24 mouse cellular contexts compared by ENCODE assay signal in the genomic region with DNA sequence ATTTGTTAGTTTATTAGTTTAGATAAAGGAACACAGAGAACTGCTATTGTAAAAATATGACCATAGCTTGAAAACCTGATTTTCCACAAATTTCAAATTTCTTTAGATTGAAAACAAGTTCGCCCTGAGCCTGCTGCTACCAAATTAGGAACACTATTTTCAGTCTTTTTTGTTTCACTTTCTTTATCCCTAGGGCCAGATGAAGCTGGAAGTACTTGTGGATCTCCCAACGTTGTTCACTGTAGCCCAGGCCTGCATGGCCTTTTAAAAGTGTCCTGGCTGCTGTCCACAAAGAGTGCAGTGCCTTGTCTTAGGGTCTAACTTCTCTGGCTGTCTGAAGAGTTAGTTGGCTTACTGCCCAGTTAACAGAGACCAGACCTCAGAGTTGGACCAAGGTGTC.
A peak's percentile ranks its signal among the peaks of the same experiment; 100 is the strongest.
DNase-seq lines count a peak whose midpoint lies in the region; ATAC-seq and TF ChIP-seq lines count a peak whose summit lies in the region.
"Had no signal": no experiment of that assay in that cellular context is flagged by ENCODE, and none has a peak within 500 bp of the region (broad histone marks: within the 10 kb centered on the region; RNA-seq: fewer than 3 reads in every experiment).

No protein-coding gene starts in this region.

- no peak for ATAC-seq in lung, embryonic 14.5 days (ENCODE audit: insufficient read depth)
- ATAC-seq: activated CD4-positive, CD25-positive, alpha-beta regulatory T cell, adult 4 months; forebrain, embryonic 13.5 days; forebrain, embryonic 16.5 days had no signal

- no peak overlapping the region for H3K9ac ChIP-seq in lung, embryonic 14.5 days
- H3K9ac ChIP-seq: forebrain, embryonic 13.5 days; heart, embryonic 12.5 days; heart, embryonic 15.5 days; hindbrain, embryonic 14.5 days had no signal

- H3K4me2 ChIP-seq in lung, embryonic 14.5 days = no peak overlapping the region
- H3K4me2 ChIP-seq: forebrain, embryonic 13.5 days; heart, embryonic 12.5 days; heart, embryonic 15.5 days; hindbrain, embryonic 14.5 days had no signal

- no peaks in the 10 kb centered on the region for H3K4me1 ChIP-seq in lung, embryonic 14.5 days (ENCODE audit: insufficient read depth)
- H3K4me1 ChIP-seq: forebrain, embryonic 10.5 days; forebrain, embryonic 13.5 days; heart, embryonic 12.5 days; heart, embryonic 15.5 days had no signal

- no peak overlapping the region for H3K27ac ChIP-seq in lung, embryonic 14.5 days (ENCODE audit: low read depth)
- H3K27ac ChIP-seq: forebrain, embryonic 10.5 days; forebrain, embryonic 13.5 days; heart, embryonic 15.5 days; hindbrain, embryonic 14.5 days had no signal

- H3K36me3 ChIP-seq in lung, embryonic 14.5 days (ENCODE audit: insufficient read depth) = no peaks in the 10 kb centered on the region
- H3K36me3 ChIP-seq: forebrain, embryonic 10.5 days; heart, embryonic 12.5 days; heart, embryonic 15.5 days had no signal

- H3K27me3 ChIP-seq in lung, embryonic 14.5 days (ENCODE audit: insufficient read depth, low read length) = no peaks in the 10 kb centered on the region
- H3K27me3 ChIP-seq: forebrain, embryonic 13.5 days; heart, embryonic 12.5 days; heart, embryonic 15.5 days had no signal

- peak; percentile 13 for DNase-seq in kidney, postnatal 14 days
- no peak for DNase-seq in kidney, postnatal 4 days
- DNase-seq in lung, embryonic 14.5 days = peak; percentile 8
- no peak for DNase-seq in lung, adult 18-20 months
- DNase-seq in adipocyte (ENCODE audit: low spot score) = peak; percentile 3
- DNase-seq in large intestine, adult 2 months (ENCODE audit: low read depth, low spot score) = peak; percentile 2
- no peak for DNase-seq in right cerebral cortex, postnatal 14 days
- DNase-seq in spleen, adult 12 weeks (ENCODE audit: low spot score) = no peak
- DNase-seq: adrenal gland, postnatal 10 days; adrenal gland, postnatal 36 days; cerebellum, adult 18-20 months; cerebellum, adult 9-10 months; cerebellum, postnatal 14 days; gastrocnemius, postnatal 25 days; heart, adult 18-20 months; heart, postnatal 10 days; heart, postnatal 36 days had no signal

- TF ChIP-seq CTCF in lung, embryonic 14.5 days (IDR thresholded peaks at IDR 0.05; ENCODE audit: low read depth) = no peak

- H3K4me3 ChIP-seq in lung, embryonic 14.5 days (ENCODE audit: low read depth, low read length) = no peak overlapping the region
- H3K4me3 ChIP-seq: forebrain, embryonic 10.5 days; forebrain, embryonic 13.5 days; heart, embryonic 12.5 days; heart, embryonic 15.5 days had no signal

- no peaks in the 10 kb centered on the region for H3K9me3 ChIP-seq in lung, embryonic 14.5 days (ENCODE audit: low read depth, low read length)
- H3K9me3 ChIP-seq: forebrain, embryonic 10.5 days; forebrain, embryonic 13.5 days; heart, embryonic 12.5 days; heart, embryonic 15.5 days had no signal

- 47% methylated on average over 2 of the region's 2 CpGs for WGBS in lung, embryonic 14.5 days
- WGBS in large intestine, adult 2 months = 13% methylated on average over 2 of the region's 2 CpGs

Comparison
In these comparisons a context has a peak if more than half of its experiments do, and no peak if none do; other contexts are left out.
1. DNase-seq: peak in kidney, postnatal 14 days (single experiment), lung, embryonic 14.5 days (single experiment), adipocyte (single experiment) and large intestine, adult 2 months (single experiment); none in kidney, postnatal 4 days (0 of 2), lung, adult 18-20 months (0 of 2), right cerebral cortex, postnatal 14 days (single experiment) and spleen, adult 12 weeks (single experiment).